Mouse (Mus musculus): ENCODE data around the gene Ube3c. TPM values are rescaled to one million over a fixed set of nuclear protein-coding genes. Genes with fewer than 3 reads are reported as not detected.

Ube3c gene
- polyA plus RNA-seq, 1 experiment from 2014 or later: 29.9 TPM

Other genes with a start within 250 kb of the Ube3c start
- gene Lmbr1, start 190.9 kb upstream of the Ube3c start, polyA plus RNA-seq (2014; fragmentation: Nextera tagmentation; extraction: Ambion mirVana): 11.2 and 12.9 TPM in 2 replicates
- gene Nom1, start 134.6 kb upstream of the Ube3c start, polyA plus RNA-seq (2014; fragmentation: Nextera tagmentation; extraction: Ambion mirVana): 14.9 and 18.1 TPM in 2 replicates
- gene Mnx1, start 90.8 kb upstream of the Ube3c start, polyA plus RNA-seq (2014; fragmentation: Nextera tagmentation; extraction: Ambion mirVana): not detected in 2 replicates
- gene Dnajb6, start 166.4 kb downstream of the Ube3c start, polyA plus RNA-seq (2014; fragmentation: Nextera tagmentation; extraction: Ambion mirVana): 110 and 115 TPM in 2 replicates
- not detected in 2 replicates for gene Gm5129, start 166.7 kb downstream of the Ube3c start, polyA plus RNA-seq (2014; fragmentation: Nextera tagmentation; extraction: Ambion mirVana)